In genomic region chr5:116829771-116830170, GRCm38 (mm10) we compare ENCODE assay signal across 9 mouse cellular contexts.
DNase-seq lines count a peak whose midpoint lies in the region; ATAC-seq and TF ChIP-seq lines count a peak whose summit lies in the region.
"Had no signal": no experiment of that assay in that cellular context is flagged by ENCODE, and none has a peak within 500 bp of the region (broad histone marks: within the 10 kb centered on the region; RNA-seq: fewer than 3 reads in every experiment).

No protein-coding gene starts in this region.

- no peak overlapping the region for H3K4me3 ChIP-seq in forebrain, embryonic 11.5 days (ENCODE audit: low read depth, low read length)
- no peak overlapping the region for H3K4me3 ChIP-seq in forebrain, postnatal 0 days (ENCODE audit: low read depth, low read length)
- H3K4me3 ChIP-seq in lung, embryonic 14.5 days (ENCODE audit: low read depth, low read length) = no peak overlapping the region
- no peak overlapping the region for H3K4me3 ChIP-seq in neural tube, embryonic 13.5 days
- H3K4me3 ChIP-seq: midbrain, embryonic 12.5 days had no signal

- no peaks in the 10 kb centered on the region for H3K4me1 ChIP-seq in forebrain, embryonic 11.5 days (replicated peaks; ENCODE audit: control insufficient read depth, insufficient read depth, low read length)
- H3K4me1 ChIP-seq in forebrain, postnatal 0 days (ENCODE audit: insufficient read depth) = no peaks in the 10 kb centered on the region
- no peaks in the 10 kb centered on the region for H3K4me1 ChIP-seq in lung, embryonic 14.5 days (ENCODE audit: insufficient read depth)
- H3K4me1 ChIP-seq in neural tube, embryonic 13.5 days (replicated peaks) = no peaks in the 10 kb centered on the region
- H3K4me1 ChIP-seq: midbrain, embryonic 12.5 days had no signal

- no peak for ATAC-seq in forebrain, embryonic 11.5 days (replicated peaks; ENCODE audit: low FRiP score)
- ATAC-seq in forebrain, postnatal 0 days = no peak
- ATAC-seq in lung, embryonic 14.5 days (ENCODE audit: insufficient read depth) = peak; percentile 63; the same call in 1 of the 2 replicates
- no peak for ATAC-seq in neural tube, embryonic 13.5 days (ENCODE audit: low read depth)

- no peaks in the 10 kb centered on the region for H3K9me3 ChIP-seq in forebrain, embryonic 11.5 days (ENCODE audit: control insufficient read depth, low read length)
- no peaks in the 10 kb centered on the region for H3K9me3 ChIP-seq in forebrain, postnatal 0 days (ENCODE audit: low read length)
- H3K9me3 ChIP-seq in lung, embryonic 14.5 days (ENCODE audit: low read depth, low read length) = no peaks in the 10 kb centered on the region
- peaks cover 3% of the 10 kb centered on the region; the same call in 1 of the 2 replicates for H3K9me3 ChIP-seq in neural tube, embryonic 13.5 days
- H3K9me3 ChIP-seq: midbrain, embryonic 12.5 days had no signal

- H3K9ac ChIP-seq in forebrain, embryonic 11.5 days (ENCODE audit: low read length) = no peak overlapping the region
- H3K9ac ChIP-seq in forebrain, postnatal 0 days = no peak overlapping the region
- no peak overlapping the region for H3K9ac ChIP-seq in lung, embryonic 14.5 days
- H3K9ac ChIP-seq in neural tube, embryonic 13.5 days = no peak overlapping the region
- H3K9ac ChIP-seq: midbrain, embryonic 12.5 days had no signal

- no peaks in the 10 kb centered on the region for H3K27me3 ChIP-seq in forebrain, embryonic 11.5 days (ENCODE audit: control insufficient read depth, insufficient read depth, low read length)
- no peaks in the 10 kb centered on the region for H3K27me3 ChIP-seq in forebrain, postnatal 0 days (ENCODE audit: insufficient read depth, low read length)
- no peaks in the 10 kb centered on the region for H3K27me3 ChIP-seq in lung, embryonic 14.5 days (ENCODE audit: insufficient read depth, low read length)
- H3K27me3 ChIP-seq in neural tube, embryonic 13.5 days = no peaks in the 10 kb centered on the region

- no peaks in the 10 kb centered on the region for H3K36me3 ChIP-seq in forebrain, embryonic 11.5 days (ENCODE audit: control insufficient read depth, insufficient read depth, low read length)
- H3K36me3 ChIP-seq in forebrain, postnatal 0 days (ENCODE audit: insufficient read depth) = no peaks in the 10 kb centered on the region
- H3K36me3 ChIP-seq in lung, embryonic 14.5 days (ENCODE audit: insufficient read depth) = no peaks in the 10 kb centered on the region
- H3K36me3 ChIP-seq in neural tube, embryonic 13.5 days = no peaks in the 10 kb centered on the region
- H3K36me3 ChIP-seq: midbrain, embryonic 12.5 days had no signal

- H3K4me2 ChIP-seq in forebrain, embryonic 11.5 days (ENCODE audit: low read depth, low read length, severe bottlenecking) = no peak overlapping the region
- no peak overlapping the region for H3K4me2 ChIP-seq in forebrain, postnatal 0 days (ENCODE audit: low read depth)
- H3K4me2 ChIP-seq in lung, embryonic 14.5 days = no peak overlapping the region
- H3K4me2 ChIP-seq in neural tube, embryonic 13.5 days = no peak overlapping the region
- H3K4me2 ChIP-seq: midbrain, embryonic 12.5 days had no signal

- H3K27ac ChIP-seq in forebrain, embryonic 11.5 days (ENCODE audit: low read depth, low read length) = no peak overlapping the region
- H3K27ac ChIP-seq in forebrain, postnatal 0 days (ENCODE audit: low read depth, low read length) = no peak overlapping the region
- H3K27ac ChIP-seq in lung, embryonic 14.5 days (ENCODE audit: low read depth) = no peak overlapping the region
- 0 out of 2 replicates have a peak overlapping the region, but pooled peaks have one; percentile 18 for H3K27ac ChIP-seq in neural tube, embryonic 13.5 days (replicated peaks)
- H3K27ac ChIP-seq: midbrain, embryonic 12.5 days had no signal

- no peak for TF ChIP-seq CTCF in forebrain, postnatal 0 days (IDR thresholded peaks at IDR 0.05; ENCODE audit: low read depth)
- no peak for TF ChIP-seq CTCF in lung, embryonic 14.5 days (IDR thresholded peaks at IDR 0.05; ENCODE audit: low read depth)

- DNase-seq in forebrain, embryonic 11.5 days (ENCODE audit: low spot score) = peak; percentile 62
- DNase-seq in forebrain, postnatal 0 days = no peak
- DNase-seq in lung, embryonic 14.5 days = peak; percentile 85
- DNase-seq in lung, postnatal 25 days (ENCODE audit: low spot score) = no peak
- DNase-seq in adrenal gland, postnatal 4 days (ENCODE audit: low spot score in 2 of 2) = peak; percentile 5 to 8
- DNase-seq in cerebellum, adult 9-10 months = no peak
- no peak for DNase-seq in spleen, adult 18-20 months

- WGBS in forebrain, embryonic 11.5 days = 19% methylated on average over 11 of the region's 11 CpGs
- 14% methylated on average over 11 of the region's 11 CpGs for WGBS in forebrain, postnatal 0 days
- WGBS in lung, embryonic 14.5 days = 12% methylated on average over 11 of the region's 11 CpGs
- 20% methylated on average over 11 of the region's 11 CpGs for WGBS in neural tube, embryonic 13.5 days

Comparison
In these comparisons a context has a peak if more than half of its experiments do, and no peak if none do; other contexts are left out.
1. DNase-seq: peak in forebrain, embryonic 11.5 days (single experiment), lung, embryonic 14.5 days (single experiment) and adrenal gland, postnatal 4 days (2 of 2); none in forebrain, postnatal 0 days (single experiment), lung, postnatal 25 days (single experiment), cerebellum, adult 9-10 months (single experiment) and spleen, adult 18-20 months (0 of 2).